Mouse (Mus musculus) NIH3T3 (cell line): ENCODE measurements at regions not wholly inside any gene's neighbourhood (a gene's known extent, or its start where the extent isn't known, plus 50 kb on each side); places are given as distances from the start of the nearest gene placed in this dataset.
A peak's percentile ranks its signal among the peaks of the same experiment; 100 is the strongest.

Source experiments
- DNase-seq: peaks from one replicate; pipeline ENCODE4 v3.0.0-alpha.2; 2012; ENCODE audit warnings: low read depth

GRCm38 (mm10) chr3:42286471-42286870, 544.1 kb downstream of the D3Ertd751e start:
- DNase-seq, result peak; percentile 1

GRCm38 (mm10) chr3:42312424-42312823, 570.0 kb downstream of the D3Ertd751e start:
- no peak for DNase-seq

- DNase-seq, result no peak
These were observed 585.3 kb downstream of the D3Ertd751e start for GRCm38 (mm10) chr3:42327708-42328107.

- DNase-seq, result no peak
These were observed 600.4 kb downstream of the D3Ertd751e start for GRCm38 (mm10) chr3:42342806-42343205.

GRCm38 (mm10) chr3:42376785-42377184, 634.4 kb downstream of the D3Ertd751e start:
- DNase-seq, result no peak

GRCm38 (mm10) chr3:42382151-42382550, 639.7 kb downstream of the D3Ertd751e start:
- no peak for DNase-seq

- no peak for DNase-seq
These were observed 660.3 kb downstream of the D3Ertd751e start for GRCm38 (mm10) chr3:42402716-42403115.

- DNase-seq, result no peak
These were observed 666.7 kb downstream of the D3Ertd751e start for GRCm38 (mm10) chr3:42408958-42409633.

- no peak for DNase-seq
These were observed 685.0 kb downstream of the D3Ertd751e start for GRCm38 (mm10) chr3:42427363-42427762.

GRCm38 (mm10) chr3:42449575-42449974, 707.2 kb downstream of the D3Ertd751e start:
- DNase-seq, result no peak

GRCm38 (mm10) chr3:42464353-42464752, 721.9 kb downstream of the D3Ertd751e start:
- DNase-seq, result no peak

- no peak for DNase-seq
These were observed 724.7 kb downstream of the D3Ertd751e start for GRCm38 (mm10) chr3:42467125-42467524.

GRCm38 (mm10) chr3:42514922-42515593, 772.6 kb downstream of the D3Ertd751e start:
- no peak for DNase-seq

- no peak for DNase-seq
These were observed 773.9 kb downstream of the D3Ertd751e start for GRCm38 (mm10) chr3:42516286-42516685.

GRCm38 (mm10) chr3:42531397-42531796, 789.0 kb downstream of the D3Ertd751e start:
- peak; percentile 7 for DNase-seq

GRCm38 (mm10) chr3:42566731-42567130, 824.3 kb downstream of the D3Ertd751e start:
- no peak for DNase-seq

GRCm38 (mm10) chr3:42570364-42571024, 828.1 kb downstream of the D3Ertd751e start:
- DNase-seq, result no peak

GRCm38 (mm10) chr3:42571877-42572459, 829.6 kb downstream of the D3Ertd751e start:
- no peak for DNase-seq

GRCm38 (mm10) chr3:42573155-42573554, 830.7 kb downstream of the D3Ertd751e start:
- no peak for DNase-seq

- no peak for DNase-seq
These were observed 839.9 kb downstream of the D3Ertd751e start for GRCm38 (mm10) chr3:42582311-42582710.

GRCm38 (mm10) chr3:42587296-42587932, 845.0 kb downstream of the D3Ertd751e start:
- DNase-seq, result no peak

- DNase-seq, result no peak
These were observed 847.1 kb downstream of the D3Ertd751e start for GRCm38 (mm10) chr3:42589516-42589915.
